Mouse (Mus musculus) heart, adult 8-10 months (tissue): ENCODE results near the gene Kif1c. TPM values are rescaled to one million over a fixed set of nuclear protein-coding genes. Genes with fewer than 3 reads are reported as not detected.
"Not testable (repeated sequence)": the region's sequence is repeated elsewhere in the genome, so short reads cannot be mapped to it uniquely, and the experiment has no call there.

Source experiments
- DNase-seq: peaks from one replicate; pipeline ENCODE4 v3.0.0; 2022; ENCODE audit warnings: low spot score
- total RNA-seq, 4 experiments: library from RNA; stranded (reverse); gene quantifications; 2 replicates each; pipeline ENCODE4 v1.2.4; 2022

Gene Kif1c
- total RNA-seq, 4 experiments from 2014 or later, result 456 to 555 (median 507) TPM

DNA sequence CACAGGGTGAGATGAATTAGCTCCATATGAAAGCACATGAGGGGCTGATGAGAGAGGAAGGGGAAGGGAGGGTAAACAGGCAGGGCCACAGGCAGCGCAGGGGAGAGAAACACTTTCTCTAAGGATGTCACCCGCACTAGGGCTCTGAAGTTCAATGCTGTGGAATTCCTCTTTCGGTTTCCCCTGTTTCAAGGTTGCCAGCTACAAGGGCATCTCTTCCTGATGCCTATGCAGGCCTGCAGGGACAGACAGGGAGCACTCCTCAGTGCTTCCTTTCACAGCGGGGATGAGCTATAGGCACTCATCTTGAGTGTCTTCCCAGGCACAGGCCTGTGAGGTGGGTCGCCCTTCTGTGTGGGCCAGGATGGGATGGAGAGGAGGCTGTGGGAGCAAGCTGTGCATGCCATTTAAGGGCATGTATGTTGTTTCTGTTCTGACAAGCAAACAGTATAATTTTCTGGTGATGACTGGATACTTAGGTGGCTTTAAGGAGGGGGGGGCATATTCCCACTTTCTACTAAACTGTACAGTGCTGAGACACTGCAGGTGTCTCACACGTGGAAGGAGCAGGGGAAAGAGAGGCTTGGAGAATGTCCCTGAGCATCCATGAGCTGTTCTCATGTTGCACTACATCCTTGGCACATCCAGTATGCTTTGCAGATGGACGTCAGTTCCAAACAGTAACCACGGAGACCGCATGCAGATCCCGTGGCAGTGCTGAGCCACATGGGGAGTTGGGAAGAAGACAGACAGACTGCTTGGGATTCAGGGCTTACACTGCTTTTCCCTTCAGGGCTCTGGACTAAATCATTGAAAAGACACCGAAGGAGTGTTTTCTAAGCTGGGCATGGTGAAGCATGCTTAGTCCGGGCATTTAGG lies 42.5 kb downstream of the Kif1c start:
- DNase-seq, result no peak

DNA sequence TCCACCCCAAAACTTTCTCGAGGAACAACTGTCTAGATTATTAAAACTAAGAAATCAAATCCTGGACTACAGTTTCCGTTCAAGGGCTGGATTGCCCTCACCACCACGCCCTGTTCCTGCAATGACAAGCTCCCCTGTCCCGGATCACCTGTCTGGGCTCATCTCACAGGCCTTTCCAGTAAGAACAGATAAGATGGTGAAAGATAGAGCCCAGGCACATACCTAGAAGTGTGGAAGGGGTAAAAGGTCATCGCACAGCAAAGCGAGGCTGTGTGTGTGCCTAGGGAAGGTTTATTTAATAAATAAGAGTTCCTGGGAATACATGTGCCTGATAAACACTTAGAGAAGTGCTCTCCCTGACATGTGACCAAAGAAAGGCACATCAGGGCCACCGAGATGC lies 45.3 kb downstream of the Kif1c start:
- no peak for DNase-seq

DNA sequence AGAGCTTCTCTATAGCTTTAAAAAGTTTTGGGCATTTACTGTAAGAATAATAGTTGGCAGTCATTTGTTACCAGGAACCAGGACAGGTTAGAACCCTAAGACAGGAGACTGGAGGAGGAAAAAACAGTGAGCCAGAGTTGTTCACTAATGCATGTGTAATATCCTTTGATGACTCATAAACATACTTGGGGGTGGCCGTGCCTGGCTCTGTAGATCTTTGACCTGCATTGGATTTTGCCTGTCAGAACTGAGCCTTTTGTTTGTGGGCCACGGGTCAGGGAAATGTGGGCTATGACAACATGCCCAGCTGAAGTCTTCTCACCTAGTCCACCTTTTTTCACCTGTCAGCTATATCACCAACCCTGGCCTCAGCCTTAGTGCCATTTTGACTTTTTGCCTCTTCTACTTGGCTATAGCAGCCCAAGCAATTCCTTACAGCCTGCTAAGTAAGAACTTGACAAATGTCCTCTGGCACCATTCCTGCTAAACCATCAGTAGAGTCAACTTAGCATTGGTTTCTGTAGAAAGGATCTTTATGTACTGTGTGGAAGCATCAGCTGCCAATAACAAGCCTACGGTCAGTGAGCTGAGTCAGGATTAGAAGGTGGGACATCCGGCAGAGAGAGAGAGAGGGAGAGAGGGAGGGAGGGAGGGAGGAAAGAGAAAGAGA lies 47.7 kb downstream of the Kif1c start:
- no peak for DNase-seq

DNA sequence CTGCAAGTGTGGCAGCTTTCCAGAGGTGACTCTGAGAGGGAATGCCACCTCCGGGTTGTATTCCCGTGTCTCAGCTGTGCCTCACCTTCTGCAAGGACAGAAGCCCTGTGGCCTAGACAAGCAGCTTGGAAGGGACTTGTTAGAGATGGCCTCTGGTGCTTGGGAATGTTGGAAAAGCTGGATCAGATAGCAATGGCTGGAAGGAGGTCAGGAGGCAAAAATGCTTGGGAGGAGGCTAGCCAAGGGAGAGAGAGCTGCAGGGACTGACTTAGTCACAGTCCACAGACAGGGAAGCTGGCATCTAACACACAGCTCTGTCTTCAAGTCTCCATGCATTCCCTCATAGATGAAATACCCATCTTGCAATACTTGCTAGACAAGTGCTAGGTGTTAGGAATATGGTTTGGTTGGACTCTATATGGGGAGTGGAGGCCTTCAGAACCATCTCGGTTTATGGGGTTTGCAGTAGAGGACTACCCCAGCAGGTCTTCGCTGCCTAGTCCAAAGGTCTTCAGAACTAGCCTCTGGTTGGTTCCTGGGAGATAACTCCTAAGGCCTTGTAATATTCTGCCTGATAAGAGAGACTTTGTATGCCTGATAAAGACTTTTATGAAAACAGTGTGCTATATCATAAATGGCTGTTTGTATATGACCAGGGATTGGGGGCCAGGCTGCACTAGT lies 52.1 kb downstream of the Kif1c start:
- no peak for DNase-seq

DNA sequence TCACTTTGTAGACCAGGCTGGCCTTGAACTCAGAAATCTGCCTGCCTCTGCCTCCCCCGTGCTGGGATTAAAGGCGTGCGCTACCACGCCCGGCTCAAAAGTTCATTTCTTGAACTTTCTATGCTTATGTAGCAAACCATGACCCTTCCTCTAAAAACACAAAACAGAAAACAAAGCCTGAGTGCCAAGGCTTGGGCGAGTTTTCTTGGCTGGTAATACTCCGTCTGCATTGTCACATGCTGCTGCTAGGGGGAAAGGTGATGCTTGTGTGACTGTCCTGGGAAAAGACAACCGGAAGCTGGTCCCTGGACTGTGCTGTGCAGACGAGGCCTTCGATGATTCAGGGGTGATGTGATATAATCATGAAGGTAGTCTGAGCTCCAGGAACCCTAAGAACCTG lies 52.8 kb downstream of the Kif1c start:
- no peak for DNase-seq

DNA sequence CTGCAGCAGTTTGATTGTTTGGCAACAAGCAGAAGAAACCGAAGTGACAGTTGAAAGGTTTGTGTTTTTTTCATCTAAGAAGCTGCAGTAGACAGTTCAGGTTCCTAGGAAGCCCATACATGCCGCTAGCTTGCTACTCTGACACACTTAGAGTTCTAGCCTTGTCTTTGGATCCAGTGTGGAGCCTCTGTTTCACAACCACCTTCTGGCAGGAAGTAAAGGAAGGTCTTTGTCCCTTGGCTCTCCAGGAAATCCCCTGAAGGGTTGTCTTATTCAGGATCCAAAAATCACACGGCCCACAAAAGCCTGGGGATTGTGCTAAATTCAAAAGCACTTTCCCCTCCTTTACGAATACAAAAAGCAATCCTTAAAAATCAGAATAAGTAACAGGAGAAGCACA lies 54.1 kb downstream of the Kif1c start:
- DNase-seq, result no peak

DNA sequence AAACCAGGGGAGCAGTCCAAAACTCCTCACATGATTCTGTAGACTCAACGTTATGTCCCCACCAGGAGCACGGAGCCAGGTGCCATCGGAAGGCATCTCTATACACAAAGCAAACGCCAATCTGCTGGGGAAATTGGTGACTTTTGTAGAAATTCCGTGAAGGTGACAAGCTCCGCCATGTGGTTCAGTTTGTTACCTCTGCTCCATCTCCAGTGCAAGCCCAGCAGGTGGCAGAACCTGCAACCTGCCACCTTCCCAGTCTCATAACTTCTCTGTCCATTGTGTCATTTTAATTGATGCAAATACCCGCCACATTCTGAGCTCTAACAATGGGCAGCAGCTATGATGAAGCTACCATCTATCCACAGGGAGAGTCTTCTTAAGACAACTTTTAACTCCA lies 54.6 kb downstream of the Kif1c start:
- DNase-seq, result no peak

DNA sequence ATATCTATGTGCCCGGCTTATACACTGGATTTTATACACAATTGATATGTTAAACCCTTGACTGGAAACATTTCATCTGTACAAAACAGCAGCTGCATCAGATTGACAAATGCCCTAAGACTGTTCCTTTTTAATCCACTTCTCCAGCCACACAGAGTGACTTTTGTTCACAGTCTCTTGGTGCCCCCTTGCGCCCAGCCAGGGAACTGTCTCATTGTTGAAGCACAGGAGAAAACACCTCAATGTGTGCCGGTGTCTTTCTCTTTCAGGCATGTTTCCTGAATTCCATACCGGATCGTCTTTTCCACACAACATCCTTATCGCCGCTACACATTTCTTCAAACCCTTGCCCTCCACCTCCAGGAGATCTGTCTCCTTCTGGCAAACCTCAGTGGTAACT lies 55.3 kb downstream of the Kif1c start:
- DNase-seq, result peak; percentile 76

DNA sequence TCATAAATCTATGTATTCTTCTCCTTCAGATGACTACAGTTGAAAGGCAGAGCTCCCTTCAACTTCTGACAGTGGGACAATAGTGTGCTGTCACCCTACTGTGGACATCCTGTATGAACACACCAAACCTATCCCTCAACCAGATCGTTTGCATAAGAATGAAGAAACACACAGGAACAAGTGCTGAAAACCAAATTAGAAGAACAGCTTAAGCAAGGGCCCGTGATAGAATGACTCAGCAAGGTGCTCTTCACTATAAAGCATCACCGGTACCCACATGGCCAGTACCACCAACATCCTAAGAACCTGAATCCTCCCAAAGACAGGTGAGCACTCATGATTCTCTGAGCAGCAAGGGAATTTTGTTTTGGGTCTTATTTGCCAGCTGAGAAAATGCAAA lies 60.1 kb downstream of the Kif1c start:
- not testable (repeated sequence) for DNase-seq

DNA sequence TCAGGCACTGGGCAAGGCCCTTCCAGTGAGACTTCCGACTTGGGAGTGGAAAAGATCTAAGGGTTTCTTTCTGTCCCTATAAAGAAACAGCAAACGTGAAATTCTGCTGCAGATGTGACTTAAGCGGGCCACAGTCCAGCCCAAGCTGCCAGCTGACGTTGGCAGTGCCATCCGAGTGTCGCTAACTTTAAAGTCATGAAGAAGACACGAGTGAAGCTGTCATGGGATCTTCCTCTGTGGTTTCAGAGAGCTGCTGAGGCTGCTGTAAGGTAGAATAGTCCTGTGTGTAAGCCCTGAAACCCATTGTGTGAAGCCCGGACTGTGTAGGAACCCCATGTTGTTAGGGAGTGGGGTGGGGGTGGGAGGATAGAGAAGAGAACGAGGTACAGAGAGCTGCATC lies 62.3 kb downstream of the Kif1c start:
- DNase-seq, result no peak

DNA sequence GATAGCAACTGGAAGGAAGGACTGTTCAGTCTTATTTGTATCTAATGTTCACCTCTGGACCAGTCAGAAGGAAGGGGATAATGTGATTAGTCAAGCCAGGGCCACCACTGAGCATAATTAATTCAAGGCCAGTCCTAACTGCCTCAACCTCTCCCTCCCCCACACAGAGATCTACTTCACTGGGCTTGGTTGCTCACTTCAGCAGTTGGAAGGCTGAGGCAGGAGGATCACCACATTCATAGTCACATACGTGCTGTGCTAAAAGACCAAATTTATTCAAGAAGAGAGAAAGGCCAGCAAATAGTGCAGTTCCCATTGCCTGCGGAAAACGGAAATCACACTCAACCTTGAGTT lies 63.2 kb downstream of the Kif1c start:
- no peak for DNase-seq

DNA sequence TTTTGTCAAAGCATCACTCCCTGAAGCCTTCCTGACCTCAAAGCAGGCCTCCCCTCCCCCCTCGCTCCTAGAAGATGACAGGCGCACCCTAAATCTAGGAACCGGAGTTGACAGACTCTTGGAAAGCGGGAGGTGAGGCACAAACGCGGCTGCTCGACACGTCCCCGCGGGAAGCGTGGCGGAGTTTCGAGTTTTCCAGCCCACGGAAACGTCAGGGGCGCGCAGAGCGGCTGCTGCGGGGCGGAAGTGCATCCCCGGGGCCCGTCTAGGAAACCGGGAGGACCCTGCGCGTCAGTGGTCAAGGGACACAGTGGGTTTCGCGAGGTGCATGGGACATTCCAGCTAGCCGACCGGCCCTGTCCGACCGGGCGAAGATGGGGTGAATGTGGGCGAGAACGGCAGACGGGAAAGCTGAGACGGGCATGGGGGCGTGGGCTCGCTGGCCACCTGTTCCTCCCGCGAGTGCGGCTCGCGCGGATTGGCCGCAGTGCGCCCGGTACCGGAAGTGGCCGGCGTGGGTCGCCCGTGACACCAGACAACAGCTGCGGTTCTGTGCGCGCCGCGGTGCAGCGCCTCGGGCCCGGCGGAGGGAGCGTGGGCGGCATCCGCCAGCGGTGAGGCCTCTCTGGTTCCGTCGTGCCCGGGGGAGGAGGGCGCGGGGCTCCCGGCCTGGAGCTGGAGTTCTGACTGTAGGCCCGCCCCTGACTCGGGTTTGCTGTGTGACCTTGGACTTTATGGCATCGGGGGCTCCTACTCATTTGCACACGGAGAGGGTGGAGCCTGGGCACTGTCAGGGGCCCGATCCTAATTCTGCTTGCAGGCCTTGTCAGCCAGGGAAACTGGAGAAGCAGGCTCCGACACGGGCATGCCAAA lies 63.8 kb downstream of the Kif1c start, which contains the start of gene Zfp3:
TSS of gene Zfp3 (plus strand) at position 274 of the 873 bp plus-strand sequence.
- DNase-seq, result peak; percentile 54

DNA sequence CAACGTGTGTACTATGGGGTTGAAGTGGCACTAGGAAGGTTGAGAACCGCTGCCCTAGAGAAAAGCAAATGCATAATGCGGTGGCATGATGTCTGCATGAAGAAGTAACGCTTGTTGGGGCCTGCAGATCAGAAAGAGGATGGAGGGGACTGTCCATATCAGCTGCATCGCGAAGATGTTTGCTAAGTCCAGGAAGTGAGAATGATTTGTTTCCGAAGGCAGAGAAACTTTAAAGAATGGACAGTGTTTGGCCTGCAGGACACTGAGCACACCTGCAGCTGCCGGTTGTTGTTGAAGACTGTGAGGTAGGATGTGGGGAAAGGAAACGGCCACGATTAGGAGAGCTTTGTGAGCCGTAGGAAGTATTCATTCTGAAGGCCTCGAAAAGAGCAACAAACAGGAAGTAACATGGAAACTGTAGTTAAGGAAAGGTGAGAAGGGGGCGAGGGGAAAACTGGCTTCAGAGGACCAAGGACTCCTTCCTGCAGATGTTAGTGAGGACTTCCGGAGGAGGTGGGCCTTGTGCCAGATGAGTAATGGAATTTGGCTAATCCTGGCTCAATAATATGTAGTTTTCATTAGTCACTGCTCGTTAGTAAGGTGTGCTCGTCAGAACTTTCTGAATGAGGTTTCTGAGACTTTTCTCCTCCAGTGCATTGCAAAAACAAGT lies 65.6 kb downstream of the Kif1c start:
- DNase-seq, result peak; percentile 62

DNA sequence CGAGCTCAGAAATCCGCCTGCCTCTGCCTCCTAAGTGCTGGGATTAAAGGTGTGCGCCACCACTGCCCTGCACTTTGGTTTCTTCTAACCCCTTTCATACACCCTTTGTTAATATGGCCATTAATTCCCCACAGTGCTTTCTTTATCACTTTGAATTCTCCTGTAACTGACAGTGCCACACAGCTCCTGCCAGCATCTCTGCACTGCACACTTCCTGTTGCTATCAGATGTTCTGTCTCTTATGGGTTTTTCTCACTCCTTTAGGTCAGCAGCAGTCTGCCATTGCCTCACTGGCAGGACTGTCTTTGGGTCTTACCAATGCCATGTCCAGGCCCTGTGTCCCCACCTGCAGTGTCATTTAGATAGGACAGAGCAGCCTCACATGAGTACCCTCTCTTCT lies 70.5 kb downstream of the Kif1c start:
- DNase-seq, result no peak

DNA sequence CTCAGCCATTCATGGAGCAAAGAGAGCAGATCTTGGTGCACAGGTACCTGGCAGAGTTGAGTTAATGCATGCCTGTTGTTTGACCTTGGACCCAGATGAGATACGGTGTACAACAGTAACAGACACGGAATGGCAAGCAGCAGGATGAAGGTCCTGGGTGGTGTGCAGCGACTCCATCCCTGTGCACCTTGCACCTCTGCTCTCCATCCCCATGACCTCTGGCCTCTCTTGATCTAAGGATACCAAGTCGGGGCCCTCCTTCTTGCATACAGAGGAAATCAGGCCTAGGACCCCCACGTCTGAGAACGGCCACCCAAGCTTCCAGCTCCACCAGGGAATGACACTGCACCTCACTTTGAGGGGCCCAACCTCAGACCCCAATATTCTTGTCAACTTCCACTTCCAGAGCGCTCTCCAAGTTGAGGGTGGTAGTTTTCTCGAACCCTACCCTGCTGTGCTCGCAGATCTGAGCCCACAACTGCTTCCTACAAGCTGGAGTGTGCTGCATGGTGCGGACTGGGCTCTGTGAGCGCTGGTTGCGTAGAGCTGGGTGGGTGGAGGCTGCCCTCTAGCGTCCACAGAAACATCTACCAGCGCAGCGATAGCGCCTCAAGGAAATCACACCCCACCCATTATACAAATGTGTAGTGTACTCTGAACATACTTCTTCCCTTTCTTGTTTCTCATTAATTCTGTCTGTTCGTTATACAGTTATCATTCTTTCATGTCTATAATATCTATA lies 76.7 kb downstream of the Kif1c start:
- DNase-seq, result peak; percentile 49

DNA sequence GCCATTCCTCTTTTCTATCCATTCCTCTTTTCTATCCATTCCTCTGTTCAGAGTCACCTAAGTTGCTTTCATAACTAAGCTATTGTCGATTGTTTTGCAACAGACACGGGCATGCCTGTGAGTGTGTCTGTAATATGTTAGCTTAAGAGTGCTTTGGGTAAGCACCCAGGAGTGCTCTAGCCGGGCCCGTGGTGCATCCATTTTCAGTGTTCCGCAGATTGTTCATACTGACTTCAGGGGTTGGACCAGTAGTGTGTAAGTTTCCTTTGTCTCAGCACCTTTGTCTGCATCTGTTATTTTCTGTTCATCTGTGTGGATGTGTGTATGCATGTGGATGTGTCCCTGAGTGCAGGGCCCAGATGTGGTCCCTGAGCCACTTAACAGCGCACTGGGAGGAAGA lies 77.3 kb downstream of the Kif1c start:
- DNase-seq, result no peak

DNA sequence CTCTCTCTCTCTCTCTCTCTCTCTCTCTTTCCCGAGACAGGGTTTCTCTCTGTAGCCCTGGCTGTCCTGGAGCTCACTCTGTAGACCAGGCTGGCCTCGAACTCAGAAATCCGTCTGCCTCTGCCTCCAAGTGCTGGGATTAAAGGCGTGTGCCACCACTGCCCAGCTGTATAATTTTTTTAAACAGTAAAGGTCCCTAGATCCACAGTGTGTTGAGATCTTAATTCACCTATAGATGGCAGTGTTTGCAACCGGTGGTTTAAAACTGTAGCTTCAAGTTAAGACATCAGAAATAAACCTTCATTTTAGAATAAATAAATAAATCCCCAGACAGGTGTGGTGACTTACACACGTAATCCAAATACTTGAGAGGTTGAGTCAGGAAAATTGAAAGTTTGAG lies 77.7 kb downstream of the Kif1c start:
- DNase-seq, result not testable (repeated sequence)
